ENCODE assay signal across 26 mouse cellular contexts in the genomic region with DNA sequence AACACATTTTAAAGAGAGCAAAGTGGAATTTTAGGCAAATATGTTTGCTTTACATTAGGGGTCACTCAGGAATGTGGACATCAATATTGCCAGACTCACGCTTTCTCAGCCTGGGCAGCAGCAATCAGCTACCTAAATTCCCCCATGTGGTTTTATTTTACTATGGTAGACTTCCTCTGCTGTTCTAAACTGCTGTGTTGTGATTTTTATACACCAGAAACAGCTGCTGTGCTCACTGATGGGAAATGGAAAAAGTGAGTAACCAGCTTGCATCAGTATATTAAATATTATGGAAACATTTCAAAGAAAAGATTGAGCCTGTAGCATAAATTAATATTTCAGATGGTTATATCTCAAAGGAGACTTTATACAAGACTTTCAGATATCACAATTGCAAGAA.
DNase-seq lines count a peak whose midpoint lies in the region; ATAC-seq and TF ChIP-seq lines count a peak whose summit lies in the region.
"Had no signal": no experiment of that assay in that cellular context is flagged by ENCODE, and none has a peak within 500 bp of the region (broad histone marks: within the 10 kb centered on the region; RNA-seq: fewer than 3 reads in every experiment).

No protein-coding gene starts in this region.

- peak; percentile 53 for DNase-seq in embryonic facial prominence, embryonic 11.5 days (ENCODE audit: low spot score)
- DNase-seq in embryonic facial prominence, embryonic 10.5 days (ENCODE audit: low spot score): no peak
- DNase-seq in 416B (ENCODE audit: low read depth): peak; percentile 51
- no peak for DNase-seq in kidney, postnatal 10 days
- DNase-seq in frontal cortex, postnatal 10 days (ENCODE audit: low spot score in 2 of 2): no peak
- no peak for DNase-seq in forebrain, embryonic 10.5 days (ENCODE audit: extremely low spot score, low spot score)
- DNase-seq: adrenal gland, adult 8-10 months; adrenal gland, postnatal 25 days; cerebellum, adult 18-20 months; cerebellum, adult 9-10 months; cerebellum, postnatal 14 days; gastrocnemius, postnatal 10 days; gastrocnemius, postnatal 36 days; heart, adult 2 months; kidney, adult 11 months had no signal

- ATAC-seq in embryonic facial prominence, embryonic 11.5 days (replicated peaks; ENCODE audit: insufficient number of reproducible peaks, low FRiP score, low TSS enrichment, low read depth): no peak
- ATAC-seq in inflammation-experienced regulatory T-cells, adult 6 months: peak; percentile 32
- ATAC-seq: activated CD4-positive, CD25-positive, alpha-beta regulatory T cell, adult 4 months; forebrain, embryonic 13.5 days; forebrain, embryonic 16.5 days; intestine, embryonic 15.5 days had no signal

- H3K9me3 ChIP-seq in embryonic facial prominence, embryonic 11.5 days (replicated peaks; ENCODE audit: control insufficient read depth, low read length): no peaks in the 10 kb centered on the region
- no peaks in the 10 kb centered on the region for H3K9me3 ChIP-seq in embryonic facial prominence, embryonic 10.5 days
- H3K9me3 ChIP-seq in forebrain, embryonic 10.5 days: no peaks in the 10 kb centered on the region
- H3K9me3 ChIP-seq: embryonic facial prominence, embryonic 12.5 days; forebrain, embryonic 13.5 days; hindbrain, embryonic 12.5 days; hindbrain, embryonic 15.5 days; intestine, embryonic 15.5 days had no signal

- H3K27ac ChIP-seq in embryonic facial prominence, embryonic 11.5 days (replicated peaks; ENCODE audit: low read depth, low read length): no peak overlapping the region
- H3K27ac ChIP-seq in embryonic facial prominence, embryonic 10.5 days (replicated peaks): no peak overlapping the region
- H3K27ac ChIP-seq in bone marrow macrophage, adult 2 months (ENCODE audit: insufficient read depth, low read depth, low read length): peak overlapping the region; percentile 13
- H3K27ac ChIP-seq in forebrain, embryonic 10.5 days: no peak overlapping the region
- H3K27ac ChIP-seq: embryonic facial prominence, embryonic 12.5 days; forebrain, embryonic 13.5 days; heart, adult 2 months; hindbrain, embryonic 12.5 days; hindbrain, embryonic 15.5 days; intestine, embryonic 15.5 days had no signal

- no peak overlapping the region for H3K9ac ChIP-seq in embryonic facial prominence, embryonic 11.5 days (replicated peaks; ENCODE audit: low read length)
- H3K9ac ChIP-seq: embryonic facial prominence, embryonic 12.5 days; forebrain, embryonic 13.5 days; hindbrain, embryonic 12.5 days; hindbrain, embryonic 15.5 days; intestine, embryonic 15.5 days had no signal

- H3K4me3 ChIP-seq in embryonic facial prominence, embryonic 11.5 days (ENCODE audit: low read depth, low read length): no peak overlapping the region
- H3K4me3 ChIP-seq in embryonic facial prominence, embryonic 10.5 days: no peak overlapping the region
- no peak overlapping the region for H3K4me3 ChIP-seq in bone marrow macrophage, adult 2 months (ENCODE audit: insufficient read depth, low read length)
- no peak overlapping the region for H3K4me3 ChIP-seq in forebrain, embryonic 10.5 days
- H3K4me3 ChIP-seq: embryonic facial prominence, embryonic 12.5 days; erythroblast, embryonic 14.5 days; forebrain, embryonic 13.5 days; heart, adult 2 months; hindbrain, embryonic 12.5 days; hindbrain, embryonic 15.5 days; intestine, embryonic 15.5 days had no signal

- no peak for TF ChIP-seq CTCF in bone marrow macrophage, adult 2 months (IDR thresholded peaks at IDR 0.05; ENCODE audit: low read depth, low read length)

- no peaks in the 10 kb centered on the region for H3K27me3 ChIP-seq in embryonic facial prominence, embryonic 11.5 days (ENCODE audit: control insufficient read depth, insufficient read depth, low read length)
- no peaks in the 10 kb centered on the region for H3K27me3 ChIP-seq in embryonic facial prominence, embryonic 10.5 days (replicated peaks; ENCODE audit: low read depth, poor library complexity, severe bottlenecking)
- H3K27me3 ChIP-seq in forebrain, embryonic 10.5 days (ENCODE audit: poor library complexity, severe bottlenecking): no peaks in the 10 kb centered on the region
- H3K27me3 ChIP-seq: embryonic facial prominence, embryonic 12.5 days; forebrain, embryonic 13.5 days; hindbrain, embryonic 12.5 days; hindbrain, embryonic 15.5 days; intestine, embryonic 15.5 days had no signal

- no peaks in the 10 kb centered on the region for H3K36me3 ChIP-seq in embryonic facial prominence, embryonic 11.5 days (replicated peaks; ENCODE audit: control insufficient read depth, insufficient read depth, low read depth, low read length)
- H3K36me3 ChIP-seq in embryonic facial prominence, embryonic 10.5 days (replicated peaks): no peaks in the 10 kb centered on the region
- H3K36me3 ChIP-seq in forebrain, embryonic 10.5 days (replicated peaks): no peaks in the 10 kb centered on the region
- H3K36me3 ChIP-seq: embryonic facial prominence, embryonic 12.5 days; hindbrain, embryonic 12.5 days; hindbrain, embryonic 15.5 days; intestine, embryonic 15.5 days had no signal

- no peak overlapping the region for H3K4me2 ChIP-seq in embryonic facial prominence, embryonic 11.5 days (ENCODE audit: low read depth, low read length)
- H3K4me2 ChIP-seq: embryonic facial prominence, embryonic 12.5 days; forebrain, embryonic 13.5 days; heart, embryonic 11.5 days; hindbrain, embryonic 12.5 days; hindbrain, embryonic 15.5 days; intestine, embryonic 15.5 days had no signal

- WGBS in embryonic facial prominence, embryonic 11.5 days: 38% methylated on average over 1 of the region's 1 CpGs
- 54% methylated on average over 1 of the region's 1 CpGs for WGBS in embryonic facial prominence, embryonic 10.5 days
- WGBS in forebrain, embryonic 10.5 days: 72% methylated on average over 1 of the region's 1 CpGs

- H3K4me1 ChIP-seq in embryonic facial prominence, embryonic 11.5 days (ENCODE audit: control insufficient read depth, insufficient read depth, low read length): no peaks in the 10 kb centered on the region
- H3K4me1 ChIP-seq in embryonic facial prominence, embryonic 10.5 days: no peaks in the 10 kb centered on the region
- H3K4me1 ChIP-seq in bone marrow macrophage, adult 2 months (ENCODE audit: control insufficient read depth, insufficient read depth, low read length): peaks cover 6% of the 10 kb centered on the region
- H3K4me1 ChIP-seq in forebrain, embryonic 10.5 days: no peaks in the 10 kb centered on the region
- H3K4me1 ChIP-seq: embryonic facial prominence, embryonic 12.5 days; forebrain, embryonic 13.5 days; hindbrain, embryonic 12.5 days; hindbrain, embryonic 15.5 days; intestine, embryonic 15.5 days had no signal

- TF ChIP-seq POLR2A in bone marrow macrophage, adult 2 months (IDR thresholded peaks at IDR 0.05; ENCODE audit: borderline replicate concordance, low read depth, low read length): no peak

Comparison
In these comparisons a context has a peak if more than half of its experiments do, and no peak if none do; other contexts are left out.
1. DNase-seq: peak in embryonic facial prominence, embryonic 11.5 days (single experiment) and 416B (single experiment); none in embryonic facial prominence, embryonic 10.5 days (single experiment), kidney, postnatal 10 days (single experiment), frontal cortex, postnatal 10 days (0 of 2) and forebrain, embryonic 10.5 days (single experiment).